Mouse (Mus musculus): ENCODE data around the gene Shisa2.

Gene Shisa2

DNA sequence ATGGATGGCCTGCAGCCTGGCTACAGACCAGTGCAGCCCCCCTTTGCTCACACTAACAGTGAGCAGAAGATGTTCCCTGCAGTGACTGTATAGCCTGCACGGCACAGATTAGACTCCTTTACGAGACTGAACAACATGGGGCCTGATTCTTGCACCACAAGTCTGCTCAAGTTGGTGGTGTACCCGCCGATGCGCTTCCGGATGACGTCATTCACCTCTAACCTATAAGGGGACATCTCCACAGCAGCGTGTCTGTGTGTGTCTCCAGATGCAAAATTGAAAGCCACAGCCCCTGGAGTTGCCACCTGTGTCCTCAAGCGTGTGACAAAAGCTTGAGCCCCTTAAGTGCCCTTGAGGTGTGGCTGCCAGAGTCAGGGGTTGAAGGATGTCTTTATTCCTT, 5.0 kb downstream of the Shisa2 start:
- no peak for DNase-seq (ENCODE audit: extremely low spot score)

DNA sequence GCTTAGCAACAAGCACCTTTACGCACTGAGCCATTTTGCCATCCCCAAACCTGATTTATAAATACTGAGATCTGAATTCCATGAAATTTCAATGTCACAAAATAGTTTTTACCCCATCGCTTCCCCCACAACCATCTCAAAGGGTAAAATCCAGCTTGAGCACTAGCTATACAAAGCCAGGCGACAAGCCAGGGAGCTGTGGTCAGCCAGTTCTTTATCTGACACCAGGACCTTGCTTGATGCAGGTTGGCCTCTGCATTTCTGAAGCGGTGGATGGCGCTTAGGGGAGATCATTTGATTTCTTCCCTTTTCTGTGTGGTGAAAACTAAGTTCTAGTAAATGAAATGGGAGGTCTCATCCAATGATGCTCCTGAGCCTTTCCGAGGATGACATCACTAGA, 7.0 kb downstream of the Shisa2 start:
- DNase-seq (ENCODE audit: extremely low spot score) = no peak

DNA sequence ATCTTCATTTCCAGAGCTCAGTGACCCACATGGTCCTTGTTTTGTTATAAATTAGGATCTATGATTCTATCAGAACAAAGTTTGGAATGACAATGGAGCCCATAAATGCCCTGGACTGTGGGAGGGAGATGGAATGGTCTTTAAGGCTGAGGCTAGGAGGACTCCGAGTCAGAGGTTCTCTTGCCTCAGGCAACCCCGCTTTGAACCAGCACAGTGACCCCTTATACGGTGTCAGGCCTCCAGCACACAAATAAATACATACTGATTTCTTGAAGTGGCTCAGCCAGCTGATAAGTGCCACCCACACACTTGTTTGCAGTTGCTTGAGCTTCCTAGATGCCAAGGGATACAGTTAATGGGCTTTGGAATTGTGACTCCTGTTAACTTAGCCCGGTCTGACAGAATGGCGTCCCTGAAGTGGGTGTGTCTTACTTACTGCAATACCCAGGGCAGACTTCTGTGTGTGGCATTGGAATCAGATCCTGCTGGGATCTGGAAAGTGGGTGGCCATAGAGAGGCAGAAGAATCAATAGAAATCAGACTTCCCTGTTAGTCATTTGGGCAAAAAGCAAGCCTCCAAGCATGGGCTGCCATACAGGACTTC, 8.3 kb downstream of the Shisa2 start:
- DNase-seq (ENCODE audit: extremely low spot score) = no peak

DNA sequence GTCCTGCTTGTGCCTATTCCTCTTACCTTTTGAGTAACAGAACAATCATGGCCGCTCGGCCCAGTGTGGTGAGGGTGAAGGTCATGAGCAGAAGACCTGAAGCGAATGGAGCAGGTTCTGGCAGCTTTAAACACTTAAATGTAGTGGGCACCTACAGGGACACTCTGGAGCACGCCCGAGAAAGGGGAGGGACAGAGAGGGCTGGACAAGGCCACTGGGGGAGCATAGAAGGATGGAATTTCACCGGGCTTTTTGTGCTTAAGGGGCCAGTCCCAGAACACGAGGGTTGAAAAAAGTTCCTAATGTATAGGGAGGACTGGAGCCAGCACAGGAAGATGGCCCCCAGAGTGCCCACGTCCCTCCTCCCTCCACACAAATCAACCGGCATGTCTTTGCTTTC, 8.9 kb downstream of the Shisa2 start:
- DNase-seq (ENCODE audit: extremely low spot score) = no peak

DNA sequence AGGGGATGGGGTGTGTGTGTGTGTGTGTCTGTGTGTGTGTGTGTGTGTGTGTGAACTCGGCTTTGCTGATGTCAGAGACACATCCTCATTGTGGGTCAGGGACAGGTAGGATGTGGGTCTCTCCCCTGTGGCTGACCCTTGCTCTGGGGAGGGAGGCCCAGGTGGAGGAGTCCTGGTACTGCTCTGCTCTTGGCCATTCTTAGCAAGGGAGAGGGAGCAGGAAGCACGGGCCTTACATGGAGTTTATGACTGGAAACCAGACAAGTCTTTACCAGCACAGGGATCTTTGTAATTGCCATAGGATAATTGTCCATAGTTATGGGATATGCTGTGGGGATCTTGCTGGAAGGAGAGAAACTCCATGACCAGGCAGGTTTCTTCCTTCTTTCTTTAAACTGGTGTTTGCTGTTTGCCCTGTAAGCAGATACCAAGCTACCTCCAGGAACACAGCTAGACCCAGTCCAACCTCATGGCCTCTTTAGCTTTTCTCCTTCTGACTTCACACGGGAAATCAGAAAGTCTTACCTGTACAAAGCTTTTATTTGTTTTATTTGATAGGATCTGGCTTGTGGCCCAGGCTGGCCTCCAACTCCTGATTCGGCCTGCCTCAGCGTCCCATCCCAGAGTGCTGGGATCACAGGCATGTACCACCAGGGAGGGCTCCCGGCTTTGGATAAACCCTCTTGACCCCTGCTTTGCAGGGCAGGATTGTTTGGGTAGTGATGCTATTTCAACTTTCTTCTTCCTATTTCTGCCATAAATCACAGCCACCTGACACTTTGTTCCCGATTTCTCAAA, 14.0 kb downstream of the Shisa2 start:
- no peak for DNase-seq (ENCODE audit: extremely low spot score)

DNA sequence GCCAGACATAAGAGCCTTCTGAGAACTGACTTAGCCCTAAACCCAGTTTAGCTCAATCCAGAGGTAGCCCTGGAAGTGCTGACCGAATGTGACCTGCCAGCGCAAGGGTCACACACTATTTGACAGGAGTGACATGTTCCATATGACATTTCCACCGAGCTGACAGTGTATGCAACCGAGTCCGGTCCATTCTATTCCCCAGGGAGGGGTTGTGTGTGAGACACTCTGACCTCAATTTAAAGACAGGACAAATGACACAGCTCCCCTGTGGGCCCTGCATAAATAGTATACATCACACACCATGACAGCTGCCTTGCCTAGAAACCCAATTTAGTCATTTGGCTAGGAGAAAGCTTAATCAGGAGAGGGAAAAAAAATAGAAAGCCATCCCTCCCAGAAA, 16.7 kb downstream of the Shisa2 start:
- peak; percentile 52 for DNase-seq (ENCODE audit: extremely low spot score)

DNA sequence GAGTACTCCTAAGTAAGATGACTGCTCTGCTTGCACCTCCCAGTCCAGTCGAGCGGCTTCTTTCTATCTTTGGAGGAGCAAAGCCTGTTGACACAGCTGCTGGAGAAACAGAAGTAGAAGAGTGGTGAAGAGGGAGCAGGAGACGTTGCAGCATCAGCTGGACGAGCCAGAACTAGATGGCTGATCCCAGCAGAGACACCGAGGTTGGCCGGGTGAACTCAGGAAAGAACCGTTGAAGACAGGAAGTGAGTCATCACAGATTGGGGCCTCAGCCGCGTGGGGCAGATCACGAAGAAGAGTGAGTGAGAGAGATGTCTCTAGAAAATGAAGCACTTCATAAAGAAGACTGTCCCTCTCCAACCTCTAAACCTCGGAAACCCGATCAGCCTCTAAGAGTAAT, 18.5 kb downstream of the Shisa2 start:
- no peak for DNase-seq (ENCODE audit: extremely low spot score)

DNA sequence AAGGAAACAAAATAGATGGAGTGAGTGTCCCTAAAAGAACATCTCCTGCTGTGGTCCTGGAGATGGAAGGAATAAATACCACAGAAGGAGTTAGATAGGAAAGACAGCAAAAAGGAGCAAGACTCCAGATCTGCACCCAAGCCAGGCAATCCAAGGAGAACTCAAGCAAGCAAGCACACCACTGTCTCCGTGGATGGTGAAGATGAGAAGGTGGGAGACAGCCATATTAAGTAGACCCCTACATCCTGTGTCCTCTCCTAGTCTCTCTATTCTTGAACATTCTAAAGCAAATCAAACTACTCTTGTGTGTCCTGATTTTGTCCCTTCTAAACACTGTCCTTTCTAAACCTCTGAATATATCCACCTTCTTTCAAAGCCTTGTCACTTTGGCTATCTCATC, 19.1 kb downstream of the Shisa2 start:
- DNase-seq (ENCODE audit: extremely low spot score) = no peak

DNA sequence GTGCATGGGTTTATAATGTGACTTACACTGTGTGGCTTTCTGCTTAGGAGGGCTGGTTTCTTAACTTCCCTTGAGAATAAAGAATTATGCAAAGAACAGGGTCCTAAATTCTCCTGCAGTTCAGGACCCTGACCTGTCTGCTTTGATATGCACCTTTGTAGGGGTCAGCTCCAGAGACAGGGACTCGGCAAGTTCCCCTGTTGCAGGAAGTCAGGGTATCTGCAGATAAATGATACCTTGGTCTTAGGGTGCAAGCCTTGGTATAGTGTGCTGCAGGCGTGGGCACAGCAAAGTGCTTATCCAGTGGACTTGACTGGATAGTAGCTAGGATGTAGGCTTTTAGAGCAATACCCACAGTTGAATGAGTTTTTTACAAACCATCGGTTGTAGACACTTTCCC, 19.8 kb downstream of the Shisa2 start:
- DNase-seq (ENCODE audit: extremely low spot score) = no peak

DNA sequence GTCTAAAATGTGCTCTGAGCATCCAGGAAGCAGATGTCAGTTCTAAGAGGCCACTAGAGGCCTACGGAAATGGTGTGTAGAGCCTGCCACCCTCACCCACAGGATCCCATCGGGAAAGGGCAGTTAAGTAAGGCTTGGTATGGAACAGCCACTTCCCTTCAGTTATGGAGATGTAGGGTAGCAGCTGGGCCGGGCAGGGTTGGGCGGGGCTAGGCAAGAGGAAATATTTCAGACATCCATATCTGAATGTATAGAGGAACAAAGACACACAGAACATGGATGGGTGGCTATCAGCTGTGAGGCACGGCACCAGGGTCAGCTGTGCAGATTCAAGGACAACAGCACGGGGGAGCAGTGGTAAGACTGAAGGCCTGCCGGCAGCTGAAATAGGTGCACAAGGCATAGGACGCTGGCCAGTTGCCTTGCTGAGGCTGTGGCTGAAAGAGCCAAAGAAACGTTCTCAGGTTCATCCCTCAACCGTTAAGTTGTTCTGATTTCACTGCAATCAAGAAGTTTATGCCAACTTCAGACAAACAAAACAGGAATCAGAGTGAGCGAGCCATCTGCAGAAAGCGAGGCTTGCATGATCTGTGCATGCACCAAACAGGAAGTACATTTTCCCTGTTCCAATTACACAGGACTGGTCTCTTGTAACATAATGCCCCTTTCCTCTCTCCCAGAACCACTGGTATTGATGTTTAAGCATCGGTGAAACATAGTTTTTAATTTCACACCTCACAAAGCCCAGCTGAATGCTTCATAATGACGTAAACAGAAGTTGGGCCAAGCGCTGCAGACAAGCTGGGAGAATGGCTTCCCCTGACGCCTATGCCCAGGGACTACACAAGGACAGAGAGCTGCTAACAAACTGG, 22.0 kb downstream of the Shisa2 start:
- no peak for DNase-seq (ENCODE audit: extremely low spot score)

DNA sequence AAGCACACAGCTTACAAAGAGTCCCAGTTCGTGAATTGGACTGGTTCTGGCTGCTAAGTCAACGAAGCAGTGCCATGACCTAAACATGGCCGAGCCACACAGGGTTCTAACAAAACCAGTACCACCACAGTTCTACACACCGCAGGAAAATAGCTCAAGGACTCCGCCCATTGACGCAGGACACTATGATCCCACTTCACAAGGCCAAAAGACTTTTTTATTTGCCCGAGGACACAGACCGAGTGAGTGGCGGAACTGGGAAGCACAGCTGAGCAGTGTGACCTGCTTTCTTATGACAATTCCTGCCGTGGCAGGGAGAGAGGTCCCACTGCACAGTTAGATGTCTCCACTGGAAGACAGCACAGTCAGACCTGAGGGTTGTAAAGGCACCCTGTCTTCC, 23.5 kb downstream of the Shisa2 start:
- no peak for DNase-seq (ENCODE audit: extremely low spot score)

DNA sequence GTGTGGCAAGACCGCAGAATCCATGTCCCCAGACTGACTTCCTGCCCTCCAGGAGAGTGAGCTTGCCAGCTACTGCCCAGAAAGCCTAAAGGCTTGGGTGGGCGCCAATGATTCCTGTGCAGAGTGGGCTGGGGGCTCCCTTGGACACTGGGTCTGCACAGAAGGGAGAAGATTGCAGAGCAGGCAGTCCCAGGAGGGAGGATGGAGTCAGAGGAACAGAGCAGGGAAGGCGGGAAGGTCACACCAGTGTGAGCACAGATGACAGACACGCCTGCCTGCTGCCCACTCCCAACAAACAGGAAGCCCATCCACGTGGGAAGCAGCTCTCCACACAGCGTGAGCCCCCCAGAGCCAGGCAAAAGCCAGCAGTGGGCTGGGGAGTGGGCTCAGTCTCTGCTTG, 24.2 kb downstream of the Shisa2 start:
- no peak for DNase-seq (ENCODE audit: extremely low spot score)

DNA sequence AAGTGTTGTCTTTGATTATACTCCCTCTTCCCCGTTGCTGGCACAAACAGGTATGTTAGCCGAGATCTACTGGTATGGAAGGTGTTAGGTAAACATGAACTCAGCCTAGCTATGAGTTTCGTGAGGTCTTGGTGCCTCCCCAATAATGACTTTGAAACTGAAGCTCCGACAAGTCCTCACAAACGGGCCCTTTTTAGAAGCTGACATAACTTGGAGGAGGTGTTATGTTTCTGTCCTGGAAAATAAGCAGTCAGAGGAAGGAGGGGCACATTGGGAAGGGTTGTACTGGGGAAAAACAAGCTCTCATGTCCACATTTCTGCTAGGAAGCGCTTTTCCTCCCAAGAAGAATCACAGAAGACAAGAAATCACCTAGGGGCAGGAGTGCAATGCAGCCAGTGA, 31.5 kb downstream of the Shisa2 start:
- no peak for DNase-seq (ENCODE audit: extremely low spot score)

DNA sequence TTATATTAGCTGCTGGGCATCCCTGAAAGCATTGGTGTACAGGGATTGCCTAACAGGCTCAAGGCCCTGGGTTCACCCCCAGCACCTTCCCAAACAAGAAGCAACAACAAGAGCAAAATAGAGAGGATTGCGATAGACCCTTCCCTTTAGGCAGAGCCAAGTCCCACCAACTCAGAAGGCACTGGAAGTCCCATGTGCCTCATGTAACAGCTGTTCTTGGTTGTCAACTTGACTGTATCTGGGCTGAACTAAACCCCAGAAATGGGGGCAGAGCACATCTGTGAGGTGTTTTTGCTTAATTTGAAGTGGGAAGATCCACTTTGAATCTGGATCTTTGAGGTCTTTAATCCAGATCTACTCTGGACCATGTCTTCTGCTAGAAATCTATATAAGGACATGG, 32.0 kb downstream of the Shisa2 start:
- DNase-seq (ENCODE audit: extremely low spot score) = no peak

DNA sequence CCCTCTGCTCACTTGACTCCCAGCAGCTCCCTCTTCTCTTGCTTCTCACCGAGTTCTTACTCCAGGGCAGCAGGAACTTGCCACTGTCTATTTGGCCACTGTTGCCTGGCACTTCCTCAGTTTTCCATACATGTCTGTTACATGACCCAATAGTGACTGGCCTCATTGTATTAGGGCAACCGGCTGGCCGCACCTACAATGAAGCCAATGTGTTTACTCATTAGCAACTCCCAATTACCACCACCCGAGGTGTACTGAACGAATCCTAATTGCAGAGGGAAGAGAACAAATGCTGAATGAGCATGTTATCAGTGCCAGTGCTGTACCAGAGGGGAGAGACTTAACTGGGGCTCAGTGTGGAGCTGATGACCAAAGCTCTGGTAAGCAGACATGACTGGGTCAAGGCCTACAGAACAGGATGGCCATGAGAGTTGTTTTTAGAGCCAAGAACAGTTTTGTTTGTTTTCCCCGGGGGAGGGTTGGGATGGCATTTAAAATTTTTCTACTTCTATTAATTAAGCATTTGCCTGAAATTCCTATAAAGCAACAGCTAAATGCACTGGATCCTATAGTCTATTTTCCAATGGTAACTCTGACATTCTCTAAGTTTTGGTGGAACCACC, 47.9 kb downstream of the Shisa2 start:
- DNase-seq (ENCODE audit: extremely low spot score) = no peak

DNA sequence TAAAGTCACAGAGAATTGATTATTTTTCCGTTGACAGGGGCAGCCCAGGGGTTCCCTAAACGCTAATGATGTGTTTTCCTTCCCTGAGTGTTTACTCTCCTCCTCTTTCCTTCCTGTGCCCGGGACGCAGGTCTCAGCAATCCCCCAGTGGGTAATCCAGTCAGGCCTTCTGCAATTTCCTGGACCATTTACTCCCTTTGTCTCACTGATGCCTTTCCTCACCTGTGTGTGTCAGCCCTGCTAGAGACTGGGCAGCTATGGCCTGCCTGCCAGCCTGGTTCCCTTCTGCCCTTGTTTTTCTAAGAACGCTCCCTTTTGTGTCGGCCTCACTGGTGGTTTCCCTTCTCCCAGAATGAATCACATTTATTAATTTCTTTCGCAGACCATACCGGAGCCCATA, 49.4 kb downstream of the Shisa2 start:
- no peak for DNase-seq (ENCODE audit: extremely low spot score)

DNA sequence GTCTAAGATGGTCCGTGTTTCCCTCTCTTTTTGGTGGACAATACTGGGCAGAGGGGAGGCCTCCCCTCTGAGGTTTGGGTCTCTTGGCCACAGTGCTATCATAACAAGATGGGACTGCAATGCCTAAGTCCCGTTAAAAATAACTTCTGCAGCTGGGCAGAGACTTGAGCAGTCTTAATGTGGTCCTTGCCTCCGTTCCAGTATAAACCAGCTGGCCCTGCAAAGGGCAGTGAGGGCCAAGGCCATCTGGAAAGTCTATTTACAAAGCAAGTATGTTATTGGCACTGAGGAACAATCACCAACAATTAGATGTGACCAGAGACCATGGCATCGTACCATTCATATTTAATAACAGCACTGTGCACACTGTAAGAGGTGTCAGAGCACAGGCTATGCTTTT, 50.2 kb downstream of the Shisa2 start:
- DNase-seq (ENCODE audit: extremely low spot score) = no peak

DNA sequence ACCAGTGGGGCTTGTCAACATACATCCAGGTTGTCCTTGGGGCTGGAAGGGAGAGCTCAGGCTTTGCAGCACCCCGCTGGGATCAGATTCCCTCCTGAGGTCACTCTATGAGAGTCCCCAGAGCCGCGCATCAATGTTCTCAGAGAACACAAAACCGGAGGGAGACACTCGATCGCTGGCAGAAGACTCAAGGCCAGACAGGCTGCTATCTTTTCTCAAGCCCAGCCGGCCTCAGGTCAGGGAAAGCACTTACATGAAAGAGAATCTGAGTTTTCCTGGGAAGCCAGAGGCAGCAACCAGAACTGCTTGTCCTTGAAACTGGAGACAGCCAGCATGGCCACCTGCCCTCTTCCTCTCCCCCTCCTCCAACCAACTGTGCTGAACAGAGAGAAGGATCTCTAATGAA, 52.5 kb downstream of the Shisa2 start:
- DNase-seq (ENCODE audit: extremely low spot score) = no peak
